ENCODE assay signal across 25 mouse cellular contexts in the genomic region with DNA sequence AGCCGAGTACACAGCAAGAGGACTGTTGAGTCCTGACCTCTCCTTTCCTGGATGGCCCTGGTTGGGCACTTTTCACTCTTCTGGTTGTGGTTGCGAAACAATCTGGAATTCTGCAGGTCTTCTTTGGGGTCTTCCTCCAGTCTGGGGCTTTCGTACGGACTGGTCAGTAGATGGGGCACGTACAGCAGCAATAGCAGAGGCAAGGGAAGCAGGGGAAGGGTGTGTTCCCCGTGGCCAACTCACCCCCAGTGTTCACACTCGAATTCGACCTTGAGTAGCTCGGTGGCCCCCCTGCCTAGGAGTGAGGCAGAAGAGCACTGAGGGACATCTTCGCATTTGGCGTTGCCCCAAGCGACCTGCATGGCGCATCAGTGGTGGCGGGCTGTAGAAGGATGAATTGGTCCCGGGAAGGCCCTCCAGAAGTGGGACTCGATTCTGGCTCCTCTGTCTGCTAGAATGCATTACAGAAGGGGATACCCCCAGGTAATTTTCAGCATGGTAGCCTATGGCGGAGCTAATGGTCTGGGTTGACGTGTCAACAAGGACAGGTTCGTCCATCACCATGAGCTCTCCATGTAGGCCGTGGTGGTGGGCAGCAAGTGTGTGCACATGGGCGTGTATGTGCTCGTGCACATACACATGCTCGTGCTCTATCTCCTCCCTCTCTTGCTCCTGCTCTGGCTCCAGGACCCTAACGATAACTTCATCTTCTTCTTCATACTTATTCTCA. TPM values are rescaled to one million over a fixed set of nuclear protein-coding genes. Genes with fewer than 3 reads are reported as not detected.
DNase-seq lines count a peak whose midpoint lies in the region; ATAC-seq lines count a peak whose summit lies in the region.
"Had no signal": no experiment of that assay in that cellular context is flagged by ENCODE, and none has a peak within 500 bp of the region (broad histone marks: within the 10 kb centered on the region; RNA-seq: fewer than 3 reads in every experiment).

No protein-coding gene starts in this region.

- no peak overlapping the region for H3K9ac ChIP-seq in forebrain, embryonic 12.5 days
- H3K9ac ChIP-seq in forebrain, embryonic 16.5 days (replicated peaks; ENCODE audit: low read depth, low read length) = no peak overlapping the region
- H3K9ac ChIP-seq in hindbrain, embryonic 12.5 days = no peak overlapping the region
- H3K9ac ChIP-seq in hindbrain, embryonic 16.5 days (ENCODE audit: low read depth, low read length) = no peak overlapping the region
- no peak overlapping the region for H3K9ac ChIP-seq in limb, embryonic 12.5 days (replicated peaks)
- H3K9ac ChIP-seq in midbrain, embryonic 15.5 days = no peak overlapping the region
- H3K9ac ChIP-seq: embryonic facial prominence, embryonic 15.5 days; liver, embryonic 15.5 days; lung, embryonic 14.5 days; stomach, embryonic 15.5 days had no signal

- no peaks in the 10 kb centered on the region for H3K9me3 ChIP-seq in forebrain, embryonic 12.5 days
- no peaks in the 10 kb centered on the region for H3K9me3 ChIP-seq in forebrain, embryonic 16.5 days (ENCODE audit: control insufficient read depth, low read length)
- H3K9me3 ChIP-seq in hindbrain, embryonic 12.5 days (replicated peaks) = no peaks in the 10 kb centered on the region
- no peaks in the 10 kb centered on the region for H3K9me3 ChIP-seq in hindbrain, embryonic 16.5 days (ENCODE audit: control insufficient read depth, low read length)
- H3K9me3 ChIP-seq in limb, embryonic 12.5 days = no peaks in the 10 kb centered on the region
- no peaks in the 10 kb centered on the region for H3K9me3 ChIP-seq in limb, embryonic 10.5 days (replicated peaks)
- no peaks in the 10 kb centered on the region for H3K9me3 ChIP-seq in midbrain, embryonic 15.5 days
- H3K9me3 ChIP-seq: embryonic facial prominence, embryonic 10.5 days; embryonic facial prominence, embryonic 15.5 days; liver, embryonic 15.5 days; neural tube, embryonic 13.5 days; stomach, embryonic 15.5 days had no signal

- no peak for DNase-seq in limb, embryonic 10.5 days (ENCODE audit: low spot score)
- DNase-seq in Muller cell, postnatal 12 days (ENCODE audit: inconsistent ontology term) = no peak
- DNase-seq: adrenal gland, adult 8-10 months; cerebellum, adult 2 months; cerebellum, postnatal 25 days; gastrocnemius, postnatal 14 days; kidney, postnatal 14 days; layer of hippocampus, adult 9-11 months; lung, embryonic 14.5 days; lung, postnatal 14 days; right cerebral cortex, postnatal 25 days had no signal

- peaks cover 35% of the 10 kb centered on the region; the same call in 1 of the 2 replicates for H3K27me3 ChIP-seq in forebrain, embryonic 12.5 days
- H3K27me3 ChIP-seq in forebrain, embryonic 16.5 days (replicated peaks; ENCODE audit: control insufficient read depth, insufficient read depth, low read length) = no peaks in the 10 kb centered on the region
- peaks cover 20% of the 10 kb centered on the region for H3K27me3 ChIP-seq in hindbrain, embryonic 12.5 days
- H3K27me3 ChIP-seq in hindbrain, embryonic 16.5 days (replicated peaks; ENCODE audit: control insufficient read depth, insufficient read depth, low read length) = no peaks in the 10 kb centered on the region; the same call in 1 of the 2 replicates
- peaks cover 71% of the 10 kb centered on the region for H3K27me3 ChIP-seq in limb, embryonic 12.5 days
- H3K27me3 ChIP-seq in limb, embryonic 10.5 days (ENCODE audit: low read depth, poor library complexity, severe bottlenecking) = peaks cover 100% of the 10 kb centered on the region
- no peaks in the 10 kb centered on the region for H3K27me3 ChIP-seq in midbrain, embryonic 15.5 days (replicated peaks)
- H3K27me3 ChIP-seq: CH12.LX; stomach, embryonic 15.5 days had no signal

- WGBS in forebrain, embryonic 12.5 days = 93% methylated on average over 24 of the region's 24 CpGs
- 94% methylated on average over 24 of the region's 24 CpGs for WGBS in forebrain, embryonic 16.5 days
- 90% methylated on average over 24 of the region's 24 CpGs for WGBS in hindbrain, embryonic 12.5 days
- WGBS in hindbrain, embryonic 16.5 days = 95% methylated on average over 24 of the region's 24 CpGs
- 94% methylated on average over 24 of the region's 24 CpGs for WGBS in limb, embryonic 12.5 days
- 94% methylated on average over 24 of the region's 24 CpGs for WGBS in limb, embryonic 10.5 days
- 93% methylated on average over 24 of the region's 24 CpGs for WGBS in midbrain, embryonic 15.5 days

- no peaks in the 10 kb centered on the region for H3K36me3 ChIP-seq in forebrain, embryonic 12.5 days (replicated peaks)
- H3K36me3 ChIP-seq in forebrain, embryonic 16.5 days (ENCODE audit: control insufficient read depth, insufficient read depth) = no peaks in the 10 kb centered on the region
- H3K36me3 ChIP-seq in hindbrain, embryonic 12.5 days = no peaks in the 10 kb centered on the region
- H3K36me3 ChIP-seq in hindbrain, embryonic 16.5 days (ENCODE audit: control insufficient read depth, insufficient read depth, low read length) = no peaks in the 10 kb centered on the region
- no peaks in the 10 kb centered on the region for H3K36me3 ChIP-seq in limb, embryonic 12.5 days
- H3K36me3 ChIP-seq in limb, embryonic 10.5 days = peaks cover 9% of the 10 kb centered on the region; the same call in 1 of the 2 replicates
- no peaks in the 10 kb centered on the region for H3K36me3 ChIP-seq in midbrain, embryonic 15.5 days (replicated peaks)
- H3K36me3 ChIP-seq: embryonic facial prominence, embryonic 15.5 days; liver, embryonic 15.5 days; neural tube, embryonic 13.5 days; stomach, embryonic 15.5 days had no signal

- peaks cover 55% of the 10 kb centered on the region for H3K4me1 ChIP-seq in forebrain, embryonic 12.5 days
- H3K4me1 ChIP-seq in forebrain, embryonic 16.5 days (replicated peaks; ENCODE audit: control insufficient read depth, insufficient read depth, low read length) = peaks cover 17% of the 10 kb centered on the region
- H3K4me1 ChIP-seq in hindbrain, embryonic 12.5 days = peaks cover 23% of the 10 kb centered on the region; the same call in 1 of the 2 replicates
- peaks cover 2% of the 10 kb centered on the region; the same call in 1 of the 2 replicates for H3K4me1 ChIP-seq in hindbrain, embryonic 16.5 days (ENCODE audit: control insufficient read depth, insufficient read depth, low read depth, low read length)
- peaks cover 18% of the 10 kb centered on the region for H3K4me1 ChIP-seq in limb, embryonic 12.5 days (replicated peaks)
- H3K4me1 ChIP-seq in limb, embryonic 10.5 days = peaks cover 29% of the 10 kb centered on the region
- peaks cover 46% of the 10 kb centered on the region for H3K4me1 ChIP-seq in midbrain, embryonic 15.5 days
- H3K4me1 ChIP-seq: liver, embryonic 15.5 days; stomach, embryonic 15.5 days had no signal

- no peak for ATAC-seq in forebrain, embryonic 12.5 days (ENCODE audit: low FRiP score)
- ATAC-seq in forebrain, embryonic 16.5 days = no peak
- ATAC-seq in hindbrain, embryonic 12.5 days (ENCODE audit: low FRiP score) = no peak
- ATAC-seq in hindbrain, embryonic 16.5 days = no peak
- ATAC-seq in limb, embryonic 12.5 days (ENCODE audit: insufficient number of reproducible peaks, insufficient read depth, low FRiP score, low TSS enrichment, low read depth) = no peak
- no peak for ATAC-seq in midbrain, embryonic 15.5 days (replicated peaks)
- ATAC-seq: intestine, embryonic 16.5 days had no signal

- H3K27ac ChIP-seq in forebrain, embryonic 12.5 days = no peak overlapping the region
- no peak overlapping the region for H3K27ac ChIP-seq in forebrain, embryonic 16.5 days (ENCODE audit: low read length)
- no peak overlapping the region for H3K27ac ChIP-seq in hindbrain, embryonic 12.5 days
- H3K27ac ChIP-seq in hindbrain, embryonic 16.5 days (ENCODE audit: low read depth, low read length) = no peak overlapping the region
- no peak overlapping the region for H3K27ac ChIP-seq in limb, embryonic 12.5 days
- no peak overlapping the region for H3K27ac ChIP-seq in limb, embryonic 10.5 days
- H3K27ac ChIP-seq in midbrain, embryonic 15.5 days = no peak overlapping the region
- H3K27ac ChIP-seq: embryonic facial prominence, embryonic 10.5 days; embryonic facial prominence, embryonic 15.5 days; liver, embryonic 15.5 days; neural tube, embryonic 13.5 days; stomach, embryonic 15.5 days had no signal

- H3K4me2 ChIP-seq in forebrain, embryonic 12.5 days = peak overlapping the region; percentile 62
- H3K4me2 ChIP-seq in forebrain, embryonic 16.5 days (ENCODE audit: low read length) = no peak overlapping the region
- H3K4me2 ChIP-seq in hindbrain, embryonic 12.5 days (replicated peaks) = peak overlapping the region; percentile 62; the same call in 1 of the 2 replicates
- no peak overlapping the region for H3K4me2 ChIP-seq in hindbrain, embryonic 16.5 days (ENCODE audit: low read length)
- peak overlapping the region; percentile 62; the same call in 1 of the 2 replicates for H3K4me2 ChIP-seq in limb, embryonic 12.5 days
- H3K4me2 ChIP-seq in midbrain, embryonic 15.5 days = peak overlapping the region; percentile 58; the same call in 1 of the 2 replicates
- H3K4me2 ChIP-seq: liver, embryonic 15.5 days had no signal

- no peak overlapping the region for H3K4me3 ChIP-seq in forebrain, embryonic 12.5 days (replicated peaks)
- H3K4me3 ChIP-seq in forebrain, embryonic 16.5 days (replicated peaks; ENCODE audit: low read length) = no peak overlapping the region
- H3K4me3 ChIP-seq in hindbrain, embryonic 12.5 days = no peak overlapping the region
- H3K4me3 ChIP-seq in hindbrain, embryonic 16.5 days (ENCODE audit: low read length) = no peak overlapping the region
- no peak overlapping the region for H3K4me3 ChIP-seq in limb, embryonic 12.5 days (replicated peaks)
- H3K4me3 ChIP-seq in limb, embryonic 10.5 days = no peak overlapping the region
- H3K4me3 ChIP-seq in midbrain, embryonic 15.5 days = no peak overlapping the region
- H3K4me3 ChIP-seq: embryonic facial prominence, embryonic 15.5 days; liver, embryonic 15.5 days; myocyte had no signal

RNA-seq across cellular contexts. Expression of gene Rtl5, which starts 2.1 kb away (rescaled TPM):
- polyA plus RNA-seq in forebrain, embryonic 12.5 days (2016; fragmentation: Nextera tagmentation; extraction: Ambion mirVana) = 9.3 and 10.2 TPM in 2 replicates
- polyA plus RNA-seq in forebrain, embryonic 16.5 days (2015; fragmentation: Nextera tagmentation; extraction: Ambion mirVana) = 4.5 and 10.4 TPM in 2 replicates
- 4.8 and 5.2 TPM in 2 replicates for polyA plus RNA-seq in hindbrain, embryonic 12.5 days (2016; fragmentation: Nextera tagmentation; extraction: Ambion mirVana)
- 5.6 and 6.2 TPM in 2 replicates for polyA plus RNA-seq in hindbrain, embryonic 16.5 days (2015; fragmentation: Nextera tagmentation; extraction: Ambion mirVana)
- polyA plus RNA-seq in limb, embryonic 12.5 days (2016; fragmentation: Nextera tagmentation; extraction: Ambion mirVana) = 3.1 and 3.2 TPM in 2 replicates
- 1.5 and 2.9 TPM in 2 replicates for polyA plus RNA-seq in limb, embryonic 10.5 days (2016; fragmentation: Nextera tagmentation; extraction: Ambion mirVana)
- polyA plus RNA-seq in midbrain, embryonic 15.5 days (2015; fragmentation: Nextera tagmentation; extraction: Ambion mirVana) = 9.4 and 11.6 TPM in 2 replicates

RNA-seq across cellular contexts. Expression of gene Pin4, which starts 50.3 kb away (rescaled TPM):
- polyA plus RNA-seq in forebrain, embryonic 12.5 days (2016; fragmentation: Nextera tagmentation; extraction: Ambion mirVana) = 82.2 and 84.4 TPM in 2 replicates
- polyA plus RNA-seq in forebrain, embryonic 16.5 days (2015; fragmentation: Nextera tagmentation; extraction: Ambion mirVana) = 45.1 and 56.2 TPM in 2 replicates
- 68.9 and 72.1 TPM in 2 replicates for polyA plus RNA-seq in hindbrain, embryonic 12.5 days (2016; fragmentation: Nextera tagmentation; extraction: Ambion mirVana)
- 44.6 and 58.1 TPM in 2 replicates for polyA plus RNA-seq in hindbrain, embryonic 16.5 days (2015; fragmentation: Nextera tagmentation; extraction: Ambion mirVana)
- 69.9 and 73.6 TPM in 2 replicates for polyA plus RNA-seq in limb, embryonic 12.5 days (2016; fragmentation: Nextera tagmentation; extraction: Ambion mirVana)
- 81.2 and 96.0 TPM in 2 replicates for polyA plus RNA-seq in limb, embryonic 10.5 days (2016; fragmentation: Nextera tagmentation; extraction: Ambion mirVana)
- polyA plus RNA-seq in midbrain, embryonic 15.5 days (2015; fragmentation: Nextera tagmentation; extraction: Ambion mirVana) = 63.9 and 71.5 TPM in 2 replicates

Comparison
In these comparisons a context has a peak if more than half of its experiments do, and no peak if none do; other contexts are left out.
1. H3K4me2 ChIP-seq: peak in forebrain, embryonic 12.5 days (single experiment), hindbrain, embryonic 12.5 days (single experiment), limb, embryonic 12.5 days (single experiment) and midbrain, embryonic 15.5 days (single experiment); none in forebrain, embryonic 16.5 days (single experiment) and hindbrain, embryonic 16.5 days (single experiment).